ENCODE assay signal across 10 mouse cellular contexts in the genomic region with DNA sequence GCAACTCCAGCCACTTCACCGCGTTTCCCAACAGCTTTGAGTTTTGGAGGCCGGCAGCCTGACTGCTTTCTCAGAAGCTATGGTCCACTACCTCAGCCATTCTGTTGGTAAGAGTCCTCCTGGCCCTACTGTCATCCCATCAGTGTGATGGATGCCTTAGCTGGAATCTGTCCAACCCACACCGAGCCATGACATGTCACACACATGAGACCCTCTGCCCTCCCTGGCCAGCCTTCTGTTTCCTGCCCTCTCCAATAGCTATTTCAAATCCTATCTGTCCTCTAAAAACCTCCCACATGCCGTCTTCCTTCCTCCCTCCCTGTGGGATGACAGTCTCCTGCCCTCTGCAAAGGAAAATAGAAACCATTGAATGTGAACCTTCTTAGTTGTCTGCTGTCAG. TPM values are rescaled to one million over a fixed set of nuclear protein-coding genes. Genes with fewer than 3 reads are reported as not detected.
DNase-seq lines count a peak whose midpoint lies in the region; ATAC-seq and TF ChIP-seq lines count a peak whose summit lies in the region.
"Had no signal": no experiment of that assay in that cellular context is flagged by ENCODE, and none has a peak within 500 bp of the region (broad histone marks: within the 10 kb centered on the region; RNA-seq: fewer than 3 reads in every experiment).

No protein-coding gene starts in this region.

- no peaks in the 10 kb centered on the region for H3K9me3 ChIP-seq in lung, embryonic 15.5 days
- H3K9me3 ChIP-seq in liver, embryonic 14.5 days (ENCODE audit: control insufficient read depth, low read length), result no peaks in the 10 kb centered on the region
- H3K9me3 ChIP-seq: forebrain, embryonic 13.5 days; liver, embryonic 15.5 days had no signal

- peak overlapping the region; percentile 51 for H3K27ac ChIP-seq in lung, embryonic 15.5 days
- no peak overlapping the region for H3K27ac ChIP-seq in liver, embryonic 14.5 days
- H3K27ac ChIP-seq: liver, embryonic 15.5 days had no signal

- no peak overlapping the region for H3K9ac ChIP-seq in lung, embryonic 15.5 days
- H3K9ac ChIP-seq in liver, embryonic 14.5 days (replicated peaks), result no peak overlapping the region
- H3K9ac ChIP-seq: liver, embryonic 15.5 days had no signal

- 57% methylated on average over 5 of the region's 5 CpGs for WGBS in lung, embryonic 15.5 days
- 46% methylated on average over 5 of the region's 5 CpGs for WGBS in liver, embryonic 14.5 days (ENCODE audit: insufficient replicate concordance)

- TF ChIP-seq CTCF in liver, embryonic 14.5 days (IDR thresholded peaks at IDR 0.05; ENCODE audit: low read depth), result no peak

- no peak for TF ChIP-seq EP300 in liver, embryonic 14.5 days (IDR thresholded peaks at IDR 0.05; ENCODE audit: low read depth)

- peak; percentile 18 for DNase-seq in embryo, embryonic 10 days (ENCODE audit: low spot score)
- DNase-seq in embryo, embryonic 10.5 days (ENCODE audit: low spot score), result no peak
- no peak for DNase-seq in lung, postnatal 4 days
- DNase-seq in kidney, adult 11 months, result peak; percentile 44
- DNase-seq in liver, embryonic 14.5 days (ENCODE audit: low read depth in 3 of 3, low spot score in 3 of 3), result no peak
- DNase-seq in gastrocnemius, adult 18-20 months (ENCODE audit: low spot score), result no peak
- no peak for DNase-seq in lung, postnatal 14 days

- no peak overlapping the region for H3K4me2 ChIP-seq in lung, embryonic 15.5 days
- no peak overlapping the region for H3K4me2 ChIP-seq in liver, embryonic 14.5 days (ENCODE audit: low read depth)
- H3K4me2 ChIP-seq: liver, embryonic 15.5 days had no signal

- H3K4me1 ChIP-seq in lung, embryonic 15.5 days, result peaks cover 51% of the 10 kb centered on the region
- H3K4me1 ChIP-seq in liver, embryonic 14.5 days (replicated peaks; ENCODE audit: control insufficient read depth in 2 of 2, insufficient read depth in 2 of 2, low read length in 1 of 2), result no peaks in the 10 kb centered on the region
- H3K4me1 ChIP-seq: liver, embryonic 15.5 days had no signal

- ATAC-seq in lung, embryonic 15.5 days (ENCODE audit: borderline replicate concordance, extremely low read depth, low FRiP score, low TSS enrichment), result no peak
- peak; percentile 39; the same call in 1 of the 2 replicates for ATAC-seq in liver, embryonic 14.5 days (ENCODE audit: insufficient read depth)

- peaks cover 14% of the 10 kb centered on the region; the same call in 1 of the 2 replicates for H3K27me3 ChIP-seq in lung, embryonic 15.5 days
- no peaks in the 10 kb centered on the region for H3K27me3 ChIP-seq in liver, embryonic 14.5 days (ENCODE audit: control insufficient read depth, insufficient read depth, low read length)

- no peak overlapping the region for H3K4me3 ChIP-seq in lung, embryonic 15.5 days
- no peak overlapping the region for H3K4me3 ChIP-seq in liver, embryonic 14.5 days (ENCODE audit: insufficient read depth in 1 of 2, low read depth in 2 of 2, low read length in 2 of 2)
- H3K4me3 ChIP-seq: liver, embryonic 15.5 days had no signal

- no peaks in the 10 kb centered on the region for H3K36me3 ChIP-seq in lung, embryonic 15.5 days
- H3K36me3 ChIP-seq in liver, embryonic 14.5 days (replicated peaks; ENCODE audit: control insufficient read depth, insufficient read depth, low read depth), result no peaks in the 10 kb centered on the region
- H3K36me3 ChIP-seq: liver, embryonic 15.5 days had no signal

RNA-seq across cellular contexts. Expression of a gene that starts 1.2 kb away (rescaled TPM):
- 0.13 and 0.30 TPM in 2 replicates for polyA plus RNA-seq in lung, embryonic 15.5 days (2015; fragmentation: Nextera tagmentation; extraction: Ambion mirVana)
- 0.01 TPM in 1 of 2 replicates, not detected in the other for polyA plus RNA-seq in liver, embryonic 14.5 days (2012; rRNA removed)
- polyA plus RNA-seq in liver, embryonic 14.5 days (2014; fragmentation: Nextera tagmentation; extraction: Ambion mirVana), result not detected in 2 replicates
- total RNA-seq in gastrocnemius, adult 18-20 months (2021), result not detected
- polyA plus RNA-seq: liver, embryonic 15.5 days had no signal

RNA-seq across cellular contexts. Expression of a gene that starts 11.2 kb away (rescaled TPM):
- 3.6 and 3.8 TPM in 2 replicates for polyA plus RNA-seq in lung, embryonic 15.5 days (2015; fragmentation: Nextera tagmentation; extraction: Ambion mirVana)
- polyA plus RNA-seq in liver, embryonic 14.5 days (2012; rRNA removed), result 0.04 and 0.06 TPM in 2 replicates
- polyA plus RNA-seq in liver, embryonic 14.5 days (2014; fragmentation: Nextera tagmentation; extraction: Ambion mirVana), result 0.09 and 0.11 TPM in 2 replicates
- under 1 TPM; 0.09 to 0.33 TPM for total RNA-seq in gastrocnemius, adult 18-20 months (2021)

RNA-seq across cellular contexts. Expression of a gene that starts 31.7 kb away (rescaled TPM):
- not detected in 2 replicates for polyA plus RNA-seq in lung, embryonic 15.5 days (2015; fragmentation: Nextera tagmentation; extraction: Ambion mirVana)
- 0.02 TPM in 2 replicates for polyA plus RNA-seq in liver, embryonic 14.5 days (2012; rRNA removed)
- polyA plus RNA-seq in liver, embryonic 14.5 days (2014; fragmentation: Nextera tagmentation; extraction: Ambion mirVana), result not detected in 2 replicates
- total RNA-seq in gastrocnemius, adult 18-20 months (2021), result under 1 TPM in 1 of 2 experiments, not detected in 1; 0.11 TPM
- polyA plus RNA-seq: forebrain, embryonic 13.5 days; liver, embryonic 15.5 days had no signal

RNA-seq across cellular contexts. Expression of a gene that starts 49.8 kb away (rescaled TPM):
- not detected in 2 replicates for polyA plus RNA-seq in lung, embryonic 15.5 days (2015; fragmentation: Nextera tagmentation; extraction: Ambion mirVana)
- not detected in 2 replicates for polyA plus RNA-seq in liver, embryonic 14.5 days (2012; rRNA removed)
- not detected in 2 replicates for polyA plus RNA-seq in liver, embryonic 14.5 days (2014; fragmentation: Nextera tagmentation; extraction: Ambion mirVana)
- total RNA-seq in gastrocnemius, adult 18-20 months (2021), result under 1 TPM; 0.39 to 0.59 TPM
- polyA plus RNA-seq: liver, embryonic 15.5 days had no signal

Comparison
In these comparisons a context has a peak if more than half of its experiments do, and no peak if none do; other contexts are left out.
1. DNase-seq: peak in embryo, embryonic 10 days (single experiment) and kidney, adult 11 months (single experiment); none in embryo, embryonic 10.5 days (single experiment), lung, postnatal 4 days (0 of 2), liver, embryonic 14.5 days (0 of 3), gastrocnemius, adult 18-20 months (single experiment) and lung, postnatal 14 days (single experiment).